Mouse (Mus musculus): ENCODE measurements around the gene Ahcyl2.
A peak's percentile ranks its signal among the peaks of the same experiment; 100 is the strongest.

GRCm38 (mm10) chr6:29718894-29719329 lies 48.9 kb upstream of the Ahcyl2 start:
- TF ChIP-seq CTCF (IDR thresholded peaks at IDR 0.05; ENCODE audit: extremely low read depth, insufficient read depth, low read length) (no peak), POLR2A (IDR thresholded peaks at IDR 0.05; ENCODE audit: extremely low read depth, insufficient read depth, low read length) (peak; percentile 62; the same call in 1 of the 2 replicates)

Data from cortical plate, adult 2 months (tissue).